Mouse (Mus musculus) cortical plate, adult 2 months (tissue): ENCODE measurements at regions not wholly inside any gene's neighbourhood (a gene's known extent, or its start where the extent isn't known, plus 50 kb on each side); places are given as distances from the start of the nearest gene placed in this dataset.

ENCODE experiments used
- CTCF ChIP-seq: fragments of 200-500 bp; IDR thresholded peaks from 2 replicates; pipeline ENCODE4 v1.5.1; 2011; ENCODE audit warnings: mild to moderate bottlenecking, control low read depth, low read length; ENCODE audit not compliant: insufficient read depth; ENCODE audit errors: extremely low read depth
- POLR2A ChIP-seq: fragments of 200-500 bp; IDR thresholded peaks from 2 replicates; pipeline ENCODE4 v1.6.1; 2011; ENCODE audit warnings: mild to moderate bottlenecking, low read length, control low read depth; ENCODE audit not compliant: insufficient read depth; ENCODE audit errors: extremely low read depth

DNA sequence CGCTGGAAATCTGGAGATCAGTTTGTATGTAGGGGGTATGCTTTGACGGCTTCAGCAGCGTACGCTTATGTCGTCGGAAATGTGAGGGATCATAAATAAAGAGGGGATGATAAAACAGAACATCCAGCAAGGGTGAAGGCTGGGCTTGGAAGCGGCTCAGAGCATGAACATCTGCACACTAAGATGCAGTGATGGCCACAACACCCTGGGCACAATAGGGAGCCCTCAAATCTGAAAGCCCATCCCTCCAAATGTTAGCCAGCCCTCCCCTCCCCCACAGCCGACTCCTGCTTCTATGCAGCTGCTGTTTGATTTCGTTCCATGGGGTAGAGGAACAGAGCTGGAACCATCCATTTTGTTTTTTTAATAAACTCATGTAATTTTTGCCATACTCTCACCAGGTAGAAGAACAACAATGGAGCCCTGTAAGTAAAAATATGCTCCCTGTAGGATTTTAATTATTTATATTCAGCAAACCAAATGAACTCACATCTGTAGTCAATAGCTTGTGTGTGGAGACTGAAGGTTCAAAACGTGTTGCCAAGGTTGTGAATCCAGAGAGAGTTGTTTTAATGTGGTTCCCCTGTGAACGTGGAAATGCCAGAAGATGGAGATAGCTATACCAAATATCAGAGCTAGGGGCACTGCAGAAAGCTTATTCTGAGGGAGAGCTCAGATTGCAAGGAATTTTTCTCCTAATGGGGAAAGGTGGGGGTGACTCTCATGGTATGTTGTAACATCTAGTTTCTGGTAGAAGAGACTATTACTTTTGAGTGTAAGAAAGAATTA is 203.6 kb upstream of the Tmtc4 start:
- no peak for TF ChIP-seq CTCF
- TF ChIP-seq POLR2A = no peak
